Mouse (Mus musculus): ENCODE data around the gene Psmd11. TPM values are rescaled to one million over a fixed set of nuclear protein-coding genes. Genes with fewer than 3 reads are reported as not detected.
"Not testable (repeated sequence)": the region's sequence is repeated elsewhere in the genome, so short reads cannot be mapped to it uniquely, and the experiment has no call there.

The Psmd11 gene
- 35.6 and 56.8 TPM in 2 replicates for polyA plus RNA-seq (2012; rRNA removed)
- 152 and 155 TPM in 2 replicates for polyA plus RNA-seq (2014; fragmentation: Nextera tagmentation; extraction: Ambion mirVana)

DNA sequence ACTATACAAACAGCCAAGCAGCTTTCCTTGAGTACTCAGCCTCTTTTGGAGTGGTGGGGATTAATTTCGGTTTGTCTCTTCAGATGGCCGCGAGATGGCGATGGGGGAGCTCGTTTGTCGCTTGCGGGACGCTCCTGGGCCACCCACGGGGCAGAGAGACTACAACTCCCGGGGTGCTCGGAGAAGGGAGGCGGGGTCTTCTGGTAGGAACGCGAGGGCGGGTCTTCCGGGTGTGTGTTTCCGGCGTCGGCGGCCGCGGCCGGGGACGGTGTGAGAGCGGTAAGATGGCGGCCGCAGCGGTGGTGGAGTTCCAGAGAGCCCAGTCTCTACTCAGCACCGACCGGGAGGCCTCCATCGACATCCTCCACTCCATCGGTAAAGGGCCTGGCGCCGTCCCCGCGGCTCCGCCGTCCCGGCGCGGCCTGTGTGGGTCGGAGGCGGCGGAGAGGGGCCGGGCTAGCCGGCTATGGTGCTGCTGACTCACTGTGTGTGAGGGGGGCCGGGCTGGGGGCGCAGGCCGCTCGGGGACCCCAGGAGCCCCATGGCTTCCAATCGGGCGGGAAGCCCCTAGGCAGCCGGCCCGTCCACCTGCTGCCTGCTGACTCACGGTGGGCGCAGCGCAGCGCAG is at the start of gene Psmd11:
Gene Psmd11, plus strand, starts transcription at position 235 of the 628 bp plus-strand sequence.
- Histone ChIP-seq H3K4me1 (replicated peaks; ENCODE audit: control insufficient read depth in 2 of 2, insufficient read depth in 2 of 2, low read length in 1 of 2) (peaks cover 4 to 5% of the 10 kb centered on the region in 2 experiments), H3K4me2 (ENCODE audit: low read depth) (peak within 1 kb of the TSS; percentile 79), H3K36me3 (replicated peaks; ENCODE audit: control insufficient read depth, insufficient read depth, low read depth) (peaks cover 18% of the 10 kb centered on the region), H3K4me3 (ENCODE audit: insufficient read depth in 1 of 2, low read depth in 2 of 2, low read length in 2 of 2) (peak within 1 kb of the TSS; percentile 75 to 85), H3K27ac (peak within 1 kb of the TSS; percentile 61), H3K9me3 (ENCODE audit: control insufficient read depth, low read length) (no peaks in the 10 kb centered on the region), H3K27me3 (ENCODE audit: control insufficient read depth, insufficient read depth, low read length) (no peaks in the 10 kb centered on the region), H3K9ac (replicated peaks) (peak within 1 kb of the TSS; percentile 94)
- ATAC-seq (ENCODE audit: insufficient read depth) = peak; percentile 99
- WGBS (ENCODE audit: insufficient replicate concordance) = under 1% methylated on average over 56 of the region's 58 CpGs
- DNase-seq (ENCODE audit: low read depth in 3 of 3, low spot score in 3 of 3) = peak; percentile 91 to 92 (median 92)
- TF ChIP-seq CTCF (IDR thresholded peaks at IDR 0.05; ENCODE audit: low read depth) (peak; percentile 90), EP300 (IDR thresholded peaks at IDR 0.05; ENCODE audit: low read depth) (no peak)

DNA sequence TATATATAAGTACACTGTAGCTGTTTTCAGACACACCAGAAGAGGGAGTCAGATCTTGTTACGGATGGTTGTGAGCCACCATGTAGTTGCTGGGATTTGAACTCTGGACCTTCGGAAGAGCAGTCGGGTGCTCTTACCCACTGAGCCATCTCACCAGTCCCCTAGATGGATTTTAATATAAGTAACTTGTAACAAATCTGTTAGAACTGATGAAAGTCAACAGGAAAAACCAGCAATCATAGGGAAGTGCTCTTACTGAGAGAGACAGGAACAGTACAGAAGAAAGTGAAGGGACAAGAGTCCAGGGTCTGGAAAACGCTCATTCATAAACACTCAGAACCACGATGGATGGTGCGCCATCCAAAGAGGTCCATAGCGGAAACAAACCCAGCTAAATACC is 49.2 kb upstream of the Psmd11 start:
- H3K27ac ChIP-seq; H3K9me3 ChIP-seq (ENCODE audit: control insufficient read depth, low read length); H3K4me2 ChIP-seq (ENCODE audit: low read depth); DNase-seq (ENCODE audit: low read depth in 3 of 3, low spot score in 3 of 3); H3K4me3 ChIP-seq (ENCODE audit: insufficient read depth in 1 of 2, low read depth in 2 of 2, low read length in 2 of 2); H3K36me3 ChIP-seq (replicated peaks; ENCODE audit: control insufficient read depth, insufficient read depth, low read depth); ATAC-seq (ENCODE audit: insufficient read depth); H3K27me3 ChIP-seq (ENCODE audit: control insufficient read depth, insufficient read depth, low read length); H3K9ac ChIP-seq (replicated peaks): not testable (repeated sequence)
- WGBS (ENCODE audit: insufficient replicate concordance) = 88% methylated on average over 7 of the region's 7 CpGs
- H3K4me1 ChIP-seq (replicated peaks; ENCODE audit: control insufficient read depth in 2 of 2, insufficient read depth in 2 of 2, low read length in 1 of 2) = peaks cover 8 to 14% of the 10 kb centered on the region in 2 experiments

DNA sequence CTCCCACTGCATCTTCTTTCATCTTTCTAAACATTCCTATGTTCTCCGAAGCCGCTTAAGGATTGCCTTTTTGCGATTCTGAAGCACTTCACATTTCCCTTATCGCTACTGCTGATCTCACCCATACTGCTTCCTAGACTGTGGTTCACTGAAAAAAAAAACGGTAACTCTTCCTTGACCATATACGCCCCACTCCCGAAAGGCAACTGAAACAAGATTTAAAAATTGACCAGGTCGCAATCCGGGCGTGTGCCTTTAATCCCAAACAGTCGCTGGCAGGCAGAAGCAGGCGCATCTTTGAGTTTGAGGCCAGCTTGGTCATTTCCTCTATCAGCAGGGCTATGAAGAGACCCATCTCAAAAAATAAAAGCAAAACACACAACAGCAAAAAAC is 45.8 kb upstream of the Psmd11 start:
- Histone ChIP-seq H3K4me3 (ENCODE audit: insufficient read depth in 1 of 2, low read depth in 2 of 2, low read length in 2 of 2) (peak overlapping the region; percentile 95 to 99), H3K4me1 (replicated peaks; ENCODE audit: control insufficient read depth in 2 of 2, insufficient read depth in 2 of 2, low read length in 1 of 2) (peaks cover 14 to 18% of the 10 kb centered on the region in 2 experiments), H3K9ac (replicated peaks) (peak overlapping the region; percentile 95), H3K36me3 (replicated peaks; ENCODE audit: control insufficient read depth, insufficient read depth, low read depth) (peaks cover 29% of the 10 kb centered on the region), H3K4me2 (ENCODE audit: low read depth) (peak overlapping the region; percentile 70), H3K9me3 (ENCODE audit: control insufficient read depth, low read length) (no peaks in the 10 kb centered on the region), H3K27ac (peak overlapping the region; percentile 96), H3K27me3 (ENCODE audit: control insufficient read depth, insufficient read depth, low read length) (no peaks in the 10 kb centered on the region)
- DNase-seq (ENCODE audit: low read depth in 3 of 3, low spot score in 3 of 3) (peak; percentile 42 to 61 (median 50)), ATAC-seq (ENCODE audit: insufficient read depth) (peak; percentile 36)
- under 1% methylated on average over 12 of the region's 12 CpGs for WGBS (ENCODE audit: insufficient replicate concordance)
- TF ChIP-seq EP300 (IDR thresholded peaks at IDR 0.05; ENCODE audit: low read depth) (no peak), CTCF (IDR thresholded peaks at IDR 0.05; ENCODE audit: low read depth) (no peak)

DNA sequence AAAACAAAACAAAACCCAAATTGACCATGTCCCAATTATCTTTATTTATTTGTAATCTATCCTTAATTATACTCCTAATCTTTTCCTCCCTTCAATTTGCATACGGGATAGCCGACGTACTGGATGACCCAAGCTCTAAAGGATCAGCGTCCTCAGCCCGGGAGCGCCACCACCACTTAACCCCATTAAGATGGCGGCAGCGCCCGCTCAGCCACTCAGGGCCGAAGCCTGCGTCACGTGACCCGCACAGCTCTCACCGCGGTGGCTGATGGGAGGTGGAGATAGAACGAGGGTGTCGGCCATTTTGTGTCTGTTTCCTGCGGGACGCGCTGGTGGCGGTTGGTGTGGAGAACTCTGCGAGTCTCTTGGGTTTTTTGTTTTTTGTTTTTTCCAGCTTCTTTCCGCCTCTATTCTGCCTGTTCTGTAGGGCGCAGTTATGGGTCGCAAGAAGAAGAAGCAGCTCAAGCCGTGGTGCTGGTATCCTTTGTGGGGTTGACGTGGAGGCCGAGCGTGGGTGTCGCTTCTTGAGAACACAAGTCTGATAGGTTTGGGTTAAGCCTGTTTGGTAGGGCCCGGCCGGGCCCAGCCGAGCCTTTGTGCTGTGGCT is 45.3 kb upstream of the Psmd11 start, which contains the start of gene Zfp207:
Gene Zfp207, plus strand, starts transcription at position 261 of the 607 bp plus-strand sequence.
- Histone ChIP-seq H3K27ac (peak within 1 kb of the TSS; percentile 96), H3K4me3 (ENCODE audit: insufficient read depth in 1 of 2, low read depth in 2 of 2, low read length in 2 of 2) (peak within 1 kb of the TSS; percentile 95 to 99), H3K27me3 (ENCODE audit: control insufficient read depth, insufficient read depth, low read length) (no peaks in the 10 kb centered on the region), H3K36me3 (replicated peaks; ENCODE audit: control insufficient read depth, insufficient read depth, low read depth) (peaks cover 34% of the 10 kb centered on the region), H3K9me3 (ENCODE audit: control insufficient read depth, low read length) (no peaks in the 10 kb centered on the region), H3K4me1 (replicated peaks; ENCODE audit: control insufficient read depth in 2 of 2, insufficient read depth in 2 of 2, low read length in 1 of 2) (peaks cover 14 to 18% of the 10 kb centered on the region in 2 experiments), H3K9ac (replicated peaks) (peak within 1 kb of the TSS; percentile 95), H3K4me2 (ENCODE audit: low read depth) (peak within 1 kb of the TSS; percentile 90)
- peak; percentile 94 to 97 (median 95) for DNase-seq (ENCODE audit: low read depth in 3 of 3, low spot score in 3 of 3)
- peak; percentile 89 for ATAC-seq (ENCODE audit: insufficient read depth)
- TF ChIP-seq CTCF (IDR thresholded peaks at IDR 0.05; ENCODE audit: low read depth) (no peak), EP300 (IDR thresholded peaks at IDR 0.05; ENCODE audit: low read depth) (no peak; the same call in 1 of the 2 replicates)
- under 1% methylated on average over 33 of the region's 33 CpGs for WGBS (ENCODE audit: insufficient replicate concordance)

DNA sequence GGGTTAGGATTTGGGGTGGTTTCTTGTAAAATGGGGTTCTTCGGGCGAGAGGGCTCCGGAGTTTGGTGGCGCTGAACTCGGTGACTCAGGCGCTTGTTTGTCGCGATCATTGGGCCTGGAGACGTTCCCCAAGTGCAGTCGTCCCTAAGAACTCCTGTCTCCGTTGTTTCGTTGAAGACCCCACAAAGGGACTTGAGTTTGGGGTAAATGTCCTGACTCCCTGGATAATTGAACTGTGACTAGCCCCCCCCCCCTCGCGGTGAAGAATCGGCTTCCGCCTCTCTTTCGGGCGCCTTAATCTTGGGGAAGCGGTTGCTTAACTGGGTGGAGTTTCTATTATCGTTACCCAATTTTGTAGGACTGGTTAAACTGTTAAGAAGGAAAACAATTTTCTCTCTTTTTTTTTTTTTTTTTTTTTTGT is 44.8 kb upstream of the Psmd11 start:
- peak; percentile 64 to 73 (median 68) for DNase-seq (ENCODE audit: low read depth in 3 of 3, low spot score in 3 of 3)
- under 1% methylated on average over 20 of the region's 20 CpGs for WGBS (ENCODE audit: insufficient replicate concordance)
- no peak overlapping the region for H3K4me2 ChIP-seq (ENCODE audit: low read depth)

More for the DNA sequence above, 44.8 kb upstream of the Psmd11 start:
- H3K9me3 ChIP-seq (ENCODE audit: control insufficient read depth, low read length) = no peaks in the 10 kb centered on the region
- H3K9ac ChIP-seq (replicated peaks) = peak overlapping the region; percentile 95
- peaks cover 40% of the 10 kb centered on the region for H3K36me3 ChIP-seq (replicated peaks; ENCODE audit: control insufficient read depth, insufficient read depth, low read depth)
- peak; percentile 54 for ATAC-seq (ENCODE audit: insufficient read depth)
- H3K27ac ChIP-seq = peak overlapping the region; percentile 96
- TF ChIP-seq EP300 (IDR thresholded peaks at IDR 0.05; ENCODE audit: low read depth) (peak; percentile 22; the same call in 1 of the 2 replicates), CTCF (IDR thresholded peaks at IDR 0.05; ENCODE audit: low read depth) (no peak)
- H3K4me3 ChIP-seq (ENCODE audit: insufficient read depth in 1 of 2, low read depth in 2 of 2, low read length in 2 of 2) = peak overlapping the region; percentile 95 to 99
- no peaks in the 10 kb centered on the region for H3K27me3 ChIP-seq (ENCODE audit: control insufficient read depth, insufficient read depth, low read length)
- peaks cover 14 to 15% of the 10 kb centered on the region in 2 experiments for H3K4me1 ChIP-seq (replicated peaks; ENCODE audit: control insufficient read depth in 2 of 2, insufficient read depth in 2 of 2, low read length in 1 of 2)

Data from liver, embryonic 14.5 days (tissue).